14 mouse cellular contexts compared by ENCODE assay signal in the genomic region with DNA sequence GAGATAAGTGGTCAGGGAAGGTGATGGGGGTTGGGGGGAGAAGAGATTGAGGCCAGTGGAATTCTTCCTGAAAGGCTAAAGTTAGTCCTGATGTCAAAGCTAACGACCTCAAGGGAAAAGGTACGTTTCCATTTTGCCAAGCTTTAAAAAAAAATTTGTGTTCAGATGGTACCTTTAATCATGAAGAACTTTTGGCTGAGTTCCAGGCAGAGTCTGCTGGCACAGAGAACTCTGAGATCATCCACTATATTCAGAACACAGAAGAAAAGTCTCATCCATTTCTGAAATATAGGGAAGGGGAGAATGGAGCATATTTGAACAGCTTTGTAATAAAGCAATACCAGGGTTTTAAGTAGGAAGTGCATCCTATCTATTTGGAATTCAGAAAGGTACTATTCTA. TPM values are rescaled to one million over a fixed set of nuclear protein-coding genes. Genes with fewer than 3 reads are reported as not detected.
DNase-seq lines count a peak whose midpoint lies in the region; ATAC-seq and TF ChIP-seq lines count a peak whose summit lies in the region.
"Had no signal": no experiment of that assay in that cellular context is flagged by ENCODE, and none has a peak within 500 bp of the region (broad histone marks: within the 10 kb centered on the region; RNA-seq: fewer than 3 reads in every experiment).

No protein-coding gene starts in this region.

- peaks cover 1% of the 10 kb centered on the region; the same call in 1 of the 2 replicates for H3K4me1 ChIP-seq in heart, adult 2 months (ENCODE audit: control insufficient read depth, insufficient read depth, low read length)

- H3K9ac ChIP-seq in heart, adult 2 months (ENCODE audit: low read depth, low read length) = no peak overlapping the region
- H3K9ac ChIP-seq: stomach, embryonic 15.5 days had no signal

- no peaks in the 10 kb centered on the region for H3K27me3 ChIP-seq in heart, adult 2 months (ENCODE audit: control insufficient read depth, insufficient read depth, low read length)
- H3K27me3 ChIP-seq: stomach, embryonic 15.5 days had no signal

- no peak overlapping the region for H3K27ac ChIP-seq in heart, adult 2 months
- H3K27ac ChIP-seq: stomach, embryonic 15.5 days had no signal

- TF ChIP-seq POLR2A in heart, adult 2 months (IDR thresholded peaks at IDR 0.05; ENCODE audit: insufficient read depth, low read depth, low read length) = no peak

- H3K4me3 ChIP-seq in heart, adult 2 months = no peak overlapping the region
- H3K4me3 ChIP-seq: stomach, embryonic 15.5 days had no signal

- TF ChIP-seq EP300 in heart, adult 2 months (IDR thresholded peaks at IDR 0.05; ENCODE audit: insufficient read depth, low read depth, low read length) = no peak

- DNase-seq in heart, adult 11 months = peak; percentile 51
- no peak for DNase-seq in heart, adult 2 months
- DNase-seq in left cerebral cortex, postnatal 14 days (ENCODE audit: low spot score in 2 of 2) = peak; percentile 41 to 72
- DNase-seq in left cerebral cortex, postnatal 36 days (ENCODE audit: low spot score in 2 of 2) = no peak
- peak; percentile 60 for DNase-seq in adipocyte (ENCODE audit: low spot score)
- DNase-seq in cerebellum, postnatal 10 days = peak; percentile 73 to 90
- DNase-seq in ovary, adult 18-20 months (ENCODE audit: low spot score) = no peak
- DNase-seq: kidney, adult 18-20 months; lung, postnatal 14 days had no signal

- intact Hi-C loops in heart, adult 2 months (cut with DNase I) = no loop called here
- intact Hi-C loops in left cerebral cortex, postnatal 14 days (cut with DNase I) = no loop called here
- intact Hi-C loops in left cerebral cortex, postnatal 36 days (cut with DNase I) = loop anchor here (2.0 kb wide), 1 partner anchor 46 kb away; no protein-coding TSS in a partner anchor

- no peaks in the 10 kb centered on the region for H3K36me3 ChIP-seq in heart, adult 2 months (ENCODE audit: control insufficient read depth, insufficient read depth, low read length)
- H3K36me3 ChIP-seq: stomach, embryonic 15.5 days had no signal

- no peak for TF ChIP-seq CTCF in heart, adult 2 months (IDR thresholded peaks at IDR 0.05)

- WGBS in heart, adult 2 months = 7% methylated on average over 2 of the region's 2 CpGs

- H3K79me2 ChIP-seq in heart, adult 2 months (replicated peaks; ENCODE audit: control insufficient read depth, insufficient read depth, low read length) = no peaks in the 10 kb centered on the region

- ATAC-seq in activated CD4-positive, CD25-positive, alpha-beta regulatory T cell, adult 4 months = no peak

RNA-seq across cellular contexts. Expression of a gene that starts 4.4 kb away (rescaled TPM):
- total RNA-seq in heart, adult 2 months (2021) = 10 to 100 TPM; 10.1 to 11.6 TPM
- 9.3 and 15.3 TPM in 2 replicates for polyA plus RNA-seq in heart, adult 2 months (2012; rRNA removed)
- 10 to 100 TPM; 39.6 to 46.0 TPM for total RNA-seq in left cerebral cortex, postnatal 14 days (2021)
- total RNA-seq in left cerebral cortex, postnatal 36 days (2021) = 10 to 100 TPM; 40.3 to 42.0 TPM
- 1 to 10 TPM in 1 of 2 experiments, under 1 TPM in 1; 0.99 to 3.6 TPM for polyA plus RNA-seq in activated CD4-positive, CD25-positive, alpha-beta regulatory T cell, adult 4 months (2017; shearing (Covaris generic))

RNA-seq across cellular contexts. Expression of a gene that starts 43.9 kb away (rescaled TPM):
- total RNA-seq in heart, adult 2 months (2021) = under 1 TPM; 0.16 to 0.37 TPM
- not detected in 2 replicates for polyA plus RNA-seq in heart, adult 2 months (2012; rRNA removed)
- 1 to 10 TPM in 1 of 2 experiments, not detected in 1; 2.0 TPM for total RNA-seq in left cerebral cortex, postnatal 14 days (2021)
- 1 to 10 TPM in 1 of 2 experiments, not detected in 1; 1.7 TPM for total RNA-seq in left cerebral cortex, postnatal 36 days (2021)
- not detected for polyA plus RNA-seq in activated CD4-positive, CD25-positive, alpha-beta regulatory T cell, adult 4 months (2017; shearing (Covaris generic))
- total RNA-seq: left cerebral cortex, postnatal 25 days had no signal
- polyA plus RNA-seq: forebrain, embryonic 11.5 days; heart, embryonic 16.5 days; stomach, embryonic 15.5 days had no signal

RNA-seq across cellular contexts. Expression of a gene that starts 43.9 kb away (rescaled TPM):
- not detected for total RNA-seq in heart, adult 2 months (2021)
- polyA plus RNA-seq in heart, adult 2 months (2012; rRNA removed) = 0.45 TPM in 1 of 2 replicates, not detected in the other
- total RNA-seq in left cerebral cortex, postnatal 14 days (2021) = not detected
- not detected for total RNA-seq in left cerebral cortex, postnatal 36 days (2021)
- polyA plus RNA-seq in activated CD4-positive, CD25-positive, alpha-beta regulatory T cell, adult 4 months (2017; shearing (Covaris generic)) = not detected
- total RNA-seq: left cerebral cortex, postnatal 25 days had no signal
- polyA plus RNA-seq: forebrain, embryonic 11.5 days; heart, embryonic 16.5 days; stomach, embryonic 15.5 days had no signal

RNA-seq across cellular contexts. Expression of a gene that starts 49.6 kb away (rescaled TPM):
- total RNA-seq in heart, adult 2 months (2021) = not detected
- polyA plus RNA-seq in heart, adult 2 months (2012; rRNA removed) = 4.9 TPM in 1 of 2 replicates, not detected in the other
- total RNA-seq in left cerebral cortex, postnatal 14 days (2021) = under 1 TPM in 1 of 2 experiments, not detected in 1; 0.47 TPM
- total RNA-seq in left cerebral cortex, postnatal 36 days (2021) = under 1 TPM in 1 of 2 experiments, not detected in 1; 0.59 TPM
- polyA plus RNA-seq in activated CD4-positive, CD25-positive, alpha-beta regulatory T cell, adult 4 months (2017; shearing (Covaris generic)) = not detected

Comparison
In these comparisons a context has a peak if more than half of its experiments do, and no peak if none do; other contexts are left out.
1. DNase-seq: peak in heart, adult 11 months (single experiment), left cerebral cortex, postnatal 14 days (2 of 2), adipocyte (single experiment) and cerebellum, postnatal 10 days (2 of 2); none in heart, adult 2 months (0 of 2), left cerebral cortex, postnatal 36 days (0 of 2) and ovary, adult 18-20 months (single experiment).